Mouse (Mus musculus): ENCODE measurements at regions not wholly inside any gene's neighbourhood (a gene's known extent, or its start where the extent isn't known, plus 50 kb on each side); places are given as distances from the start of the nearest gene placed in this dataset.

GRCm38 (mm10) chr11:44235456-44235855, 164.4 kb upstream of the Il12b start:
- no peak for TF ChIP-seq CTCF (IDR thresholded peaks at IDR 0.05; ENCODE audit: control insufficient read depth, insufficient read depth, insufficient replicate concordance, low read depth, low read length)
- no peak for TF ChIP-seq POLR2A (IDR thresholded peaks at IDR 0.05; ENCODE audit: control insufficient read depth, low read depth, low read length)
